Mouse (Mus musculus): ENCODE results near the gene Foxp1. TPM values are rescaled to one million over a fixed set of nuclear protein-coding genes. Genes with fewer than 3 reads are reported as not detected.

The Foxp1 gene
- total RNA-seq, 2 experiments from 2014 or later, result 44.7 to 51.6 TPM

DNA sequence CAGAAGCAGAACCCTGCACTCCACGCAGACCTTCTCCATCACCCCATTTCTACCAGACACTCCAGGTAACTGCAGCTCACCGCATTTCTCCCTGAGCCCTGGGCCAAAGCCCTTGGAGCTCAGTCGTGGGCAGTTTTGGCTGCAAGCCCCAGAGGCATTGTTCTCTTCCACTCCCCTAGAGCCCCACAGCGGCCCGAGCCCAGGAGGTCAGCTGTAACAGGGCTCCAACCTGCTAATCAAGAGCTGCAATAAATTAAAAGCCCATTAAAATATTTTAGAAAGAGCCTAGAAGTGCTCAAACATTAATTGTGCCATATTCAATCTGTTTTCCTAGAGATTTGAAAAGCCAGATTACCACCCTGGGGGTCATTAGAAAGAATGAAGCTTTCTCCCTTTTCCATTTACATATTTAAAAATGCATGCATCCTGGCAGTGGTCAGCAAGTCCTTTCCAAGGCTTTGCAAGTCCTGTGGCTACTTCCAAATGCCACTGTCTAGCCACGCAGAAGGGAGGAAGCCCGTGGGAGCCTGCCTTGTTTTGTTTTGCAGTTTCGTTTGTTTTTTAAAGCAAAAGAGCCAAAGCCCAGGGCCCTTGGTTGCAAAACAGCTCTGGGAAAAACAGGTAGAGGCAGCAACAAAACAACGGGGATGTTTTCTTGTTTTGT lies 83.2 kb downstream of the Foxp1 start:
- no peak for DNase-seq

DNA sequence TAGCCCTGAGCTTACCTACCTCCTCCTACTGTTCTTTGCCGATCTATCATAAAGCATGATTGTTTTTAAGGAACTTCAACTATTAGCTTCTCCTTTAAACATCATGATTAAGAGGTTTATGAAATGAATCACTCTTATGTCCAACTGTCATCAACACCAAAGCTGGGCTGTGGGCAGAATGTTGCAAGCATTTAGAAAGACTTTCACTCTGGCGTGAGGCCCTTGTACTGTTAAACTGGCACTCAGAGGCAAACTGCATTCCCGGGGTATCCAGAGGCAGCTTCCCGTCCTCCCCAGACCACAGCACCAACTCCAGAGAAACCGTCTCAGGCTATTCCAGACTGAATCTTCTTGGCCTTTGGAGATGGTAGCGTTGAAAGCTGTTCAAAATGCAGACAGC lies 86.2 kb downstream of the Foxp1 start:
- no peak for DNase-seq

DNA sequence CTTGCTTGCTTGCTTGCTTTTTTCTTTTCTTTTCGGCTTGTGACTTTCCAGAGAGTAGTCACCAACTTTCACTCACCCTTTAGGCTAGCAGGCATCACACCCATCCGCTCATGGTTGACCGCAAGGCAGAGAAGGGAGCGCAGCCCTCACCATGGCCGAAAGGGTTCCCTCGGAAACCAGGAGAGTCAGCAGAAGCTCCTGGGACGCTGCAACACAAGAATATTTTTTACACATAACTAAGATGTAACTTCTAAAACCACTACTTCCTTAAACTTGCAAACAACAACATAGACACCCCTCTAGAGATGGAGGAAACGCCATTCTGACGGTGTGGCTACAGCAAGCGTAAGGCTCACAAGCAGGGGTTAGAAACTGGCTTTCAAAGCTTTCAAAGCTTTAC lies 87.4 kb downstream of the Foxp1 start:
- DNase-seq, result no peak

DNA sequence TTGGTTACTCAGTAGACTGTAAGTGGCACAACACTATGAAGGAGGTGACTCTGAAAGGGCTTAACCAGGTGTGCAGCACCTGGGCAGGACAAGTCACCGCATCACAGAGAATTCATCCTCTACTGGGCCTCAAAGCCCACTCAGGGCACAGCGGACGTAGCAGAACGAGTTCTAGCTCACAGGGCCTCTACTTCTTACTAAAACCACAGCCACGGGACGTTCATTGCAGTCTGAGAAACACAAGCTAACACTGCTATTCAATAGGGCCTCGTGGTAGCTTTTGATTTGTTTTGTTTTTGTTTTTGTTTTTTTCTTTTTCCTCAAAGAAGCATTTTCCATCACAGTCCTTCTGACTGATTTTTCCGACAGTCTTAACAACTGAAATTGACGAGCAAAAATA lies 89.5 kb downstream of the Foxp1 start:
- no peak for DNase-seq

DNA sequence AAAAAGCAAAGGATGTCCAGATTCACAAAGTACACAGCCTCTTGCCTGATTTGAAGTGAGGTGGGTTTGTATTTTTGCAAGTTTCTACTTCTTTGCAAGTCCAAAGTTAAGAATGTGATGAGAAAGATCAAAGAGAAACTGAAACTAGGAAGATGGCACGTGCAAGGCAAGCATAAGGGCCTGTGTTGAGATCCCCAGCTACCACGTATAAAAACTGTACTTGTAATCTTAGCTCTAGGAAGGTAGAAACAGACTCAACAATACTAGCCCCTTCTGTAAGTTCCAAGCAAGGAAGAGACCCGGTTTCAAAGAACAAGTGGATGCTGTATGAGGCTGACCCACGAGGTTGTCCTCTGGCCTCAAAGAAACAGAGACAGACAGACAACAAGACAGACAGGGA lies 90.6 kb downstream of the Foxp1 start:
- DNase-seq, result no peak

DNA sequence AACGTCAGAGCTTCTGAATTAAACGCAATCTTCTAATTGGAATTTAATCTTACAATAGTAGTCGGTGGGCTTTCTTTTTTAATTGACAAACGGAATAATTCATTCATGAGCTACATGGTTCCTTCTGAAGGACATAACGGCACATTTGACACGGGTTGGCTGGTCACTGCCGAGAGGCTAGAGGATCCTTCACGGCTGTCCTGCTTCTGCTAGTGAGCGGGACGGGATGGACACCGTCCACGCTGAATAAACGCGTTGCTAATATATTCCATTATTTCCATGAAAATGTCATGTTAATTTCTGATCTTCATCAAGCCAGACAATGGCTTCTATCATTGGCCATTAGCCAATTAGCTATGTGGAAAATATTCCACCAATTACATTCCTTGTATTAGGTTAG lies 92.0 kb downstream of the Foxp1 start:
- DNase-seq, result no peak

DNA sequence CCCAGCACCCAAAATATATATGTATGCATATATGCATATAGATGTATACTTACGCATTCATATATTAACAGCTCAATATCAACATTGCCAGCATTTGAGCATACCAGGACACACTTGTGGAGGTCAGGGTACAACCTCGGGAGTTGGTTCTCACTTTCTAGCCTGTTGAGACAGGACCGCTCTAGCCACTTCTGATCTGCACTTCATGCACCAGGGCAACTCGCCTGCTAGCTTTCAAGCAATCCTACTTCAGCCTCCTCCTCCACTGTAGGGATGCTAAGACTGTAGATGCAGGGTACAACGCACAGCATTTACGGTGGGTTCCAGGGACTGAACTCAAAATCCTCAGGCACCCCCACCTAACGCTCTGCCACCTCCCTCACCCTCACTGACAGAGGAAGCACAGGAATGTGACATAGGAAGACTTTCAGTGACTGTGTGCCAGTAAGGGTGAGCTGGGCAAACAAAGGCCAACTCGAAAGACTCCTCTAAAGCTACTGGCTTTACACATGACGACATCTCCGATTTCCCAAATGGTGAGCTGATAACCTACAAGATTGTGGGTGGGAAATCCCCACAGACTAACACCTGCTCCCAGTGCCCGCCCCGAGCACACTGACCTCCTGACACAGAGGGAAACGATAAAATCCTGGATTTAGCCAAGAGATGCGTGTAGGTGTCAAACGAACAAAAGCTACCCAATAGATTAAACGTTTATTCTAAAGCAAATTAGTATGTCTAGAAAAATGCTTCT lies 93.0 kb downstream of the Foxp1 start:
- no peak for DNase-seq

DNA sequence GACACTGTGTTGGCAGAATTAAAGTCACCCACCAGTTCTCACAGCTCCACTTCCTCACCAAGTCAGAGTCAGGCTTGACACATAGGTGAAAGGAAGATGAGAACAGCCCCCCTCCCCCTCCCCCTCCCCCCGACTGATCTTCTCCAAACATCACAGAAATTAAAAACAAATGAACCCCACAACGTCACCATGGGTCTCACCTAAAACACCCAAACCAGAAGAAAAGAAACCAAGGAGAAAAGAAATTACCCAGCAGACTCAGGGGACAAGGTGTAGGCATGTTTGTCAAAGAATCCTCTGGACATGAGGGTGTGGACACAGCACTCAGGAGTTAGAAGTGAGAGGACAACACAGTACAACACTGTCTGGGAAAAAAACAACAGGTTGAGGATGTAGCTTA lies 93.6 kb downstream of the Foxp1 start:
- no peak for DNase-seq

DNA sequence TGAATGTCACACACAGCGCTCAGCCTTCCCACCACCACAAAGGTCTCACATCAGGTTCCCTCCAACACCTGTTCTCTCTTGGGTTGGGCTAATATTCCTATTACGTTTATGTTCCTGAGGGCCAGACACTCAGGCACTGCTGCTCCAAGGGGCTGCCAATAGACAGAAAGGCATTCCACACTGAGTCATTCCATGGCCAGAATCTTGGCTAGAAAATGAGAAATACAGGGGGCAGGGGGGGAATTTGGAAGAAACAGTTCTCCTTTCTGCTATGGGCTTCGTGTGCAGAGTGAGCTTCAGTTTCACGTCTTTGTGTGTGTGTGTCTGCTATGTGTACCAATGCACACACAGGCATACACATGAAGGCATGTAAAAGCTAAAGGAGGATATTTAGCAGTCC lies 95.2 kb downstream of the Foxp1 start:
- DNase-seq, result no peak

DNA sequence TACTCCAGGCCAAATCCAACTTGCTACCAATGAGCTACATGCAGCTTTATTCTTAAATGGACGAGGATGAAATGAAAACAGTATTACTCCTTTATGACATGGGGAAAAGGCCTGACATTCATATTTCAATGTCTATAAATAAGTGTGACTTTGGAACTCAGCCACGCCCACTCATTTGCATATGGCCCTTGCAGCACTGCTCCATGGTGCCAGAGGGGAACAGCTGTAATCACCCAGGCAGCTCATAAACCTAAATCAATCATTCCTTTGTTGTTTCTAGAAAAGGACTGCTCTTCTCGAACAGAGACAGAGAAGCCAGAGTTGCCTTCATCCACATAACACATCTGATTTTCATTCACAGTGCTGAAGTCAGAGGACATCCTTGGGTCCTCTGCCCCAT lies 97.5 kb downstream of the Foxp1 start:
- no peak for DNase-seq

DNA sequence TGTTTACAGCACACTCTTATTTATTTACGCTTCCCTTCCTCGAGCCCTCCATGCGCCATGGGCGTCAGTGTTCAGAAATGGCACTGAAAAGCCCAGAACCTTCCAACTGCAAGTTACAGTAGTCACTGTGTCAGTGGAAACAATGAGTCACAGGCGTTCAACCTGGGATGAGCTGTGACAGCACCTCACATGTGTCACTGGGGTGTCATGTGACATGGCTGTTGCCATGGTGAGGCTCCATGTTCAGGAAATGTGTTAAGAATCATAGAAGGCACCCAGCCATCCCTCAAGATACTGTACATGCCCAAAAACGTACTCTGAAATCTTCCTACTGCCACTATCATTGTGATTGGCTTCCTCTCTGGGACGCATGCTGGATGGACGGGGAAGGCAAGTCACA lies 101.9 kb downstream of the Foxp1 start:
- DNase-seq, result peak; percentile 51

DNA sequence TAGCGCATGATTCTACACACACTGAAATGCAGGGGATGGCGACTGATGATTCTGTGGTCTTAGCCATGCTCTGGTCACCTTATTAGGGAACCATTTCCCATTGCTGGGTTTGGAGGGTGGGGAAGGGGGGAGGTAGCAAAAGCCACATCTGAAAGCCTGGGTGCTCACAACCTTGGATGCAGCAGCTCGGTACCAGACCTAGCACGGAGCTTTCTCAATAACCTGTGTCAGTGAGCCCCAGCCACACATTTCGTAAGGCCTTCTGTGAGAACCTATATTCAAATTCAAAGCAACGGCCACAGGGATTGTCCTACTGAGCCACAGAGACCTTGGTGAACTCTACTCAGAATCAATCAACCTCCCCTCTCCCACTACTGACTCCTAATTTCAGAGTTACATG lies 109.9 kb downstream of the Foxp1 start:
- no peak for DNase-seq

DNA sequence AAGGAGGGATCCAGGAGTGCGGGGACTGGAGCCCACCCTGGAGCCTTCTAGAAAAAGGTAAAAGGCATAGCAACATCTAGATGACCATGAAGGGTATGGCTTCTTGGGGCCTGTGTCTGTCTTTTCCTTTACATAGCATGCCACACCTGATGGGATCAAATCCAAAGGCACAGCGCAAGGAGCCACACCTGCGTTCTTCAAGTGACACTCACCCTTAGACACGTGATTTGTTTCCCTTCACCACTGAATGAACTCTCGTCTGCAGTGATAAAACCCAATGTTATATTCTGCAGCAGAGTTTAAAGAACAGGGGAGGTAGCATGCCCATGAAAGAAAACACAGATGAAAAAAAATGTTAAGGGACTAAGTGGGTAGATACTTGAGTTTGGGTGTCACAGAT lies 112.9 kb downstream of the Foxp1 start:
- DNase-seq, result no peak

DNA sequence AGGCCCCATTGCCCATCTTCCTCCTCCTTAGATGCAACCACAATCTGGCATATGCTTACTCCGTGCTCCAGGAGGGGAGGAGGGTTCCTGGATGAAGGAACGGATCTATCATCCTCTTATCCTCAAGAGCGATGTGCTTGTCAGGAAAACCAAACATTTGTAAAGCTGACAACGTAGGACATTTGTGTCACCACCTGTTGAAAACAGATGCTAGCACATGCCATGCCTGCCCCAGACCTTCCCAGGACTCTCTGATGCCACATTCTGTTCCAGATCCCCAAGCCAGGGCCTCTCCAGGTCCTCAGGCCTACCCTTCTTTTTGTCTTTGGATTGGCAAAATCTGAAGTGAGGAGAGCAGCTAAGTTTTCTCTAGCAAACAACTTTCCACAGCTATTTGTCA lies 113.6 kb downstream of the Foxp1 start:
- DNase-seq, result no peak

DNA sequence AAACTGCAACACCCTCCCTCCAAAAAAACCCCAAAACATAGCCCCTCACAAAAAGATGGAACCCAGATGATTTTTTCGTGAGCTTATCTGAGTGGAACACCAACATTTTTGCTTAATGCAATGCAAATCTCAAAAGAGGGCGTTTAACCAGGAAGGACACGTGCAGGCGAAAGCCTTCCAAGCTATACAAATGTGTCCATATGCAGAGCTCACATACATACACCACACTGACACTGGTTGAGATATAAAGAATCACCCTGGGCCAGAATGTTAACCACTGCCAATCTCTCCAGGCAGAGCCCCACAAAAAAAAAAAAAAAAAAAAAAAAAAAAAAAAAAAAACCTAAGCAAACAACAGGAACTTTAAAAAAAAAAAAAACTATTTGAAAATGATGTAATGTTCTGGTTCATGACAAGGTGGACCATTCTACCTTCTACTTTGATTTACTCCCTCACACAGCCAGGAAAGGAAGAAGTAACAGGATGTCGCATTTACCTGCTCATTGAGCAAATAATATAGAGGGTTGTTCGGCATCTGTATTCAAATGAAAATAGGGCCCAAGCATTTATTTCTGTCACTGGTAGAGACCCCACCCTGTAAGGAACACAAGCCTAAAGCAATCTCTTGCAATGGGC lies 118.6 kb downstream of the Foxp1 start:
- DNase-seq, result no peak

DNA sequence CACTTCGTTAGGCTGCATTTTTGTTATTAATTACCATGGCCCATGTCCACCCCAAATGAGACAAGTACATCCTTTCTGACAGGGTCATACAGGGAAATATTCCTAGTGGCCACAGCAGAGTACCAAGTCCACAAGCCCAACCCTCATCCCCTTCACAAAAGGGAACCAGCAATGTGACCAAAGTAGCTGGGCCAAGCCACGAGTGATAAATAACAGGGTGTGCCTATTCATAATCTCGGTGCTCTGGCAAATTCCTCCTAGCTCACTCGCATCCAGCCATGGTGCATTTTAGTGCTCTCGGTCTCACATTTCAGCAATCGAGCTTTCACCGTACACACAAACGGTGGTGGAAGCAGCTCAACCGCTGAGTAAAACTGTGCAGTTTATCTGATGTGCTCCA lies 119.6 kb downstream of the Foxp1 start:
- no peak for DNase-seq

DNA sequence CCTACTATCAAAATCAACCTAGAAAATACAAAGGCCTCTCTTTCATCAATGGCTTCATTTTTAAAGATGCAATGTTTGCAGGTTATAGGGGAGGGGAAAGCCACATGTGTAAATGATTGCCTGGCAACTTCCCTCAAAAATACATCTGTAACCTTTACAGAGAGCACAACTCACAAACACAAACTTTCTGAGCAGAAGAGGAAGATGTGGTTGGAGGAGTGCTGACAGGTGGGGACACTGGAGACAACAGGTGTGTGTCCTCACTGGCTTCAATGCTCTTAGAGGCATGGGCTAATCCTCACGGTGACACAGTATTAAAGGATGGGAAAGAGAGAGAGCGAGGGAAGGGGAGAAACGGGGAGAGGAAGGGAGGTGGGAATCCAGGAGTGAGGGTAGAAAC lies 120.2 kb downstream of the Foxp1 start:
- DNase-seq, result no peak

DNA sequence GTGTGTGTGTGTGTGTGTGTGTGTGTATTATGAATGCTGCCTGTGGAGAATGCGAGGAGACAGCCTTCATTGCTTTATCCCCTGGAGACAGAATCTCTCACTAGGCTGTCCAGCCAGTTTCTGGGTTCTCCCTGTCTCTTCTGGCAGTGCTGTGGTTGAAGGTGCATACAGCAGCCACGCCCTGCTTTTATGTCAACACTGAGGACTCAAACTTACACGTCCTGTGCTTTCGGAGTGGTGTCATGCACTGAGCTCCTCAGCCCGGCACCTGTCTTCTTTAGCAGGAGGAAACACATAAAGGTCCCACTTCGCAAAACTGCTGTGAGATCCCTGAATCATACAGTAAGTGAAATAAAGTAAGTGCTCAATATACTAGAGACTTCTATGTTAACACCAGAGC lies 120.7 kb downstream of the Foxp1 start:
- DNase-seq, result no peak

DNA sequence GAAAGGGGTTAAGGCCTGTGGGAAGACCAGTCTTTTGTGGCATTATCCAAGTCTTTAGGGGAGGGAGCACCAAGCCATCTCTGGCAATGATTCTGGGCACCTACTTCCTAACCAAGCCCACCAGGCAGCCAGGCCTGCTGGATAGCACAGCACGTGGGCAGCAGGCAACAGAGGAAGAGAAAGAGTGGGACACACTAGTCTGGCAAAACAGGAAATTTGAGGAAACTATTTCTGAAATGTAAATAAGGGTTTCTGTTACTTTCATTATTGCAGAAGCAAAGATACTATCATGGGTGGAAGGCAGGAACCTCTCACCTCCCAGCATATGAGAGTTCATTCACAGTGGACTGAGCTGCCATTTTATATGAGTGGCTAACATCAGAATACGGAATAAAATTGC lies 121.3 kb downstream of the Foxp1 start:
- no peak for DNase-seq

DNA sequence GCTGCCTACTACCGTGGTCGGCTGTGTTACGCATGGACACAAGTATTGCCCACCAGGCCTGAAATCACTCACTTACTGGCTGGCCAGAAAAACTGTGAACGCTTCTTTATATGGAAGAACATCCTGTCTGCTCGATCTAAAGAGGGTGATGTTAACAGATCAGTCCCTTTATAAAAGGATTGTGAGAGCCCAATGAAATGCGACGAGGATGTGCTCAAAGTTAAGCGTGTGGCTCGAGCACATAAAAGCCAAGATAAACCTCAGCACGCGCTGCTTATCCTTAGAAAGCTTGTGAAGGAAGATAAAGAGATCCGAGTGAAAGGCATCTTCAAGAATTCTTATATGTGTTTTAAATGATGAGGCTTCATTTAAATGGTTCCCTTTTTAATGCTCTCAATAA lies 126.8 kb downstream of the Foxp1 start:
- no peak for DNase-seq

DNA sequence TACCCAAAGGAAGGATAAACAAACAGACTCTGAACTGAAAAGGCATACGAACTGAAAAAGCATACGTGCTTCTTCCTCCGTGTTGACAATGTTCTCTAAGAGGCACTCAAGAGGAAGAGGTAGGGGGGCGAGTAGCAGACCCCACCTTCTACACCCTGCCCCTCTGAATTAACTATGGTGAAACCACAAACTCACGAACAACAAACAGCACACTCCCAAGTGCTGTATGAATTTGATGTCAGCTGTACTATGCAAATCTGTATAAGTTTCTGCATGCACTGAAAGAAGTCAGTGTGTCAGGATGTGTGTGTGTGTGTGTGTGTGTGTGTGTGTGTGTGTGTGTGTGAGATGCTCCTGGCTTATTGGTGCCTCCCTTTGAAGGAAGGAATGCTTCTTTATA lies 127.7 kb downstream of the Foxp1 start:
- DNase-seq, result no peak

DNA sequence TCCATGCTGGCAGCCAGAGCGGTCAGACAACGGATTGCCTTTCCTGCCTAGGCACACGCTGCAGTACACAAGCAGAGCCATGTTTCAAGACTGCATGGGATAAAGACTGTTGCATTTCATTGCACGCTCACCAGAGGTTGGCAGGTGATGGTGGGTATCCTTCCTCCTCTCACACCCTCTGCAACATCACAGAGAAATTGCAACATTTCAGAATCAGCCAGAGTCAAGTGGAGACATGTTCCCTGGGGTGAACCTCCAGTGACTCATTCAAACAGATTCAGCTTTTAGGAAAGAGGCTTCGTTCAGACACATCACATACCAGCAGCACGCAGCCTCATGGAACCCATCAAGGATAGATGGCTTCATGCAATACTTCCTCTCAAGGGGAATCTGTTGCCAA lies 130.0 kb downstream of the Foxp1 start:
- DNase-seq, result no peak

DNA sequence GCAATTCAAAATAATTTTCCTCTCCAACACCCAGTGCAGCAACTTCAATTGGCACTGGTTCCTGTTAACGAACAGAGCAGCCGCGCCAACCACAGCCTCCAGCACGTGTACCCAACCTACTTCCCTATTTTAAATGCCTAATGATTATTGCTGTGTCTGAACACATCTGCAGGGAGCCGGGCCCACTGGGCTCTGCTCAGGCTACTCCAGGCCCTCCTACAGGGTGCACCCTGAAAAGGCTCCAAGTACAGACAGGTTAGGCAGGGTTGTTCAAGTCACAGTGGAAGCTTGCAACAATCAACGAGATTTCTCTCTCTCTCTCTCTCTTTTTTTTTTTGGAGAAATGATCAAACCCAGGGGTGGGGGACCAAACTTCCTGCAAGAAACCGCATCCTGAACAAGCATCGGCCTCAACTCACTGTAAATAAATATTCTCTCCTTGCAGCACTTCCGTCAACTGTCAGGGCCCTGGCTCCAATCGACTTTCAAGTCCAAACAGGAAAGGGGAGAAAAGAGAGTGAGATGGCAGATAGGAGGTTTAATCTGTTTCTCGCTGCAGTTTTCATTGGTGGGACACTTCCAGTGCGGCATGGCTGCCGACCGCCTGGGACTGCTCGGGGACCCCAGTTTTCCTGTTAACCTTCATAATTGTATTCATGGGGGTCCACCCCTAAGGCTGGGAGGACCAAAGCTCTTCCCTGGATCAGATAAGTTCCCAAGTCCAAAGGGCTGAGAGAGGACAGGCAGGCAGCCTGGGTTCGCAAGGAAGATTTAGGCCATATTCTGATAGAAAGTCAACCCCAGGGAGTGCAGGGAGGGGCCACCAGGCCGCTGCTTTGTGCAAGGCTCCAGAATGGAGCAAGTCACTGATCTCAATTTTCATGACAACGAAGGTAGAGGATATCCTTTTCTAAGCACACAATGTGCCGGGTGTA lies 133.5 kb downstream of the Foxp1 start:
- DNase-seq, result no peak
